Mouse (Mus musculus): ENCODE data around the gene Vwc2l. TPM values are rescaled to one million over a fixed set of nuclear protein-coding genes. Genes with fewer than 3 reads are reported as not detected.

The Vwc2l gene
- total RNA-seq (2023), result not detected

GRCm38 (mm10) chr1:70725655-70726066 lies at the start of gene Vwc2l:
Gene Vwc2l (plus strand): TSS chr1:70725715.

Measured in T-cell, adult 66 days (primary cell).